Mouse (Mus musculus) bone marrow macrophage, adult 2 months (primary cell): ENCODE measurements around the gene Bcan.
A peak's percentile ranks its signal among the peaks of the same experiment; 100 is the strongest.

Experiments
- CTCF ChIP-seq: IDR thresholded peaks from 2 replicates; pipeline ENCODE4 v1.5.1; 2012; ENCODE audit warnings: low read depth, mild to moderate bottlenecking, low read length, moderate library complexity
- POLR2A ChIP-seq: IDR thresholded peaks from 2 replicates; pipeline ENCODE4 v1.6.1; 2012; ENCODE audit warnings: mild to moderate bottlenecking, low read depth, low read length, borderline replicate concordance

GRCm38 (mm10) chr3:88005822-88006786, 6.1 kb upstream of the Bcan start:
- no peak for TF ChIP-seq POLR2A
- TF ChIP-seq CTCF = peak; percentile 33; the same call in 1 of the 2 replicates
